Mouse (Mus musculus): ENCODE data around the gene Myh14.

GRCm38 (mm10) chr7:44693427-44694175 lies 23.0 kb upstream of the Myh14 start:
- no peak for TF ChIP-seq CTCF (IDR thresholded peaks at IDR 0.05; ENCODE audit: control insufficient read depth, insufficient read depth, insufficient read length)
- no peak for TF ChIP-seq CEBPB (IDR thresholded peaks at IDR 0.05; ENCODE audit: low read depth)
- TF ChIP-seq MYOG (IDR thresholded peaks at IDR 0.05; ENCODE audit: control insufficient read depth, extremely low read depth, insufficient read length), result no peak
- TF ChIP-seq MAX (IDR thresholded peaks at IDR 0.05), result no peak

Measured in C2C12 (cell line).